Mouse (Mus musculus): ENCODE measurements around the gene Cdc14b. TPM values are rescaled to one million over a fixed set of nuclear protein-coding genes. Genes with fewer than 3 reads are reported as not detected.

Gene Cdc14b
- 10.8 and 11.3 TPM in 2 replicates for polyA plus RNA-seq (2015; fragmentation: Nextera tagmentation; extraction: Ambion mirVana)

DNA sequence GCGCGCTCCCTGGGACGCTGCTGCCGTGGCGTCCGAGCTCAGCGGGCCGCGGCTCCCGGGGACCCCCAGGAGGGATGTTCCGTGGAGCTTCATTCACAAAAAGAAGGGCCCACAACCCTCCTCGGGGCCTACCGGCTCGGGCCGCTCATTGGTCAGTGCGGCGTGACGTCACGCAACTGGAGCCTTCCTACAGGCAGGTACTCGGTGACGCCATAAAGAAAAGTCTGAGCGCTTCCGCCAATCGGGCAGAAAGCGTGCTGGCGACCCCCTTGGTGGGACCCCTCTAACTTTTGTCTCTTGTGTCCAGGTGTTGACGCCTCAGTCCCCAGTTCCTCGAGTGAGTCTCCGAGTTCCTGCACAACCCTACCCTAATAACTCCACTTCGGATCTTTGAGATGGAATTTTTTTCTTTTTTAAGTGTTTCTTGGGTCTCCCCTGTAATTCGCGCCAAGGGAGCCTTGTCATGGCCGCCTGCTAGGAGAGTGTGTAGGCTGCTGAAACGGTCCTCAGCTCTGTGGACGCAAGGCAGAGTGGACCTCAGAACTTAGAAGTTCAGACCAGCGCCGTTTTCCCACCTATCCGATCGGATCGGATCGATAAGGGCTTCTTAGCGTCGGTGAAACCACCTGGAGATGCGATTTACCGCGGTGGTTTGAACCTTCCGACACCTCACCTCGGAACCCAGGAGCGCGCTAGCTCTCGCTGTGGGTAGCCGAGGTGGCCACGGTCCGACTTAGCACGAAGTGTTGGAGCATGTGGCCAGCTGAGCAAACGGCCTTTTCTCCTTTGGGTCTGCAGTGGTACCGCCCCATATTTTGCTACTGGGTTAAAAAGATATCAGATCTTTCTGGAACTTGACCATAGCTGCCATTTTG is at the start of gene Cdc14b:
Gene Cdc14b (minus strand): TSS at position 412 of the 875 bp plus-strand sequence.
- DNase-seq (ENCODE audit: low spot score): peak; percentile 83

DNA sequence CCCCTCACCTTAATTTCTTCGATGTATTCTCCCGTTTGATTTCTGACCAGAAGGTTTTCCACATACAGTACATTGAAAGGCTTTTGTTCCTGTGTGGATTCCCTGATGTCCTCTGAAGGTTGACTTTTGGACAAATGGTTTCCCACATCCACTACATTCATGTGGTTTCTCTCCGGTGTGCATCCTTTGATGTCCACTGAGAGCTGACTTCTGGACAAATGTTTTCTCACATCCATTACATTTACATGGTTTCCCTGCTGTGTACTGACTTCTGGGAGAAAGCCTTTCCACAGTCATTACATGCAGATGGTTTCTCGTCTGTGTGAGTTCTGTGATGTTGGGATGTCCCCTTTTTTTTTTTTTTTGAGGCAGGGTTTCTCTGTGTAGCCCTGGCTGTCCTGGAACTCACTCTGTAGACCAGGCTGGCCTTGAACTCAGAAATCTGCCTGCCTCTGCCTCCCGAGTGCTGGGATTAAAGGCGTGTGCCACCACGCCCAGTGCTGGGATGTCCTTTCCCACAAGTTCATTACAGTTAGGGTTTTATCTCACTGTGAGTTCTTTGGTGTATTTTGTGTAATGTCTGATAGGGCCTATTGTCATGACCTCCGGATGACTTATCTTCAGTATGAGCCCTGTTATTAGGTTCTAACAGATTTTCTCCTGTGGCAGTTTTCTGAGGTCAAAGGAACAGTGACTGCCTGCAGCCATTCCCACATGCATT is 47.6 kb upstream of the Cdc14b start:
- DNase-seq (ENCODE audit: low spot score): no peak

GRCm38 (mm10) chr13:64320334-64320733 is 45.2 kb upstream of the Cdc14b start:
- DNase-seq (ENCODE audit: low spot score): no peak

GRCm38 (mm10) chr13:64319782-64320181 is 44.7 kb upstream of the Cdc14b start:
- no peak for DNase-seq (ENCODE audit: low spot score)

- no peak for DNase-seq (ENCODE audit: low spot score)
Measured at GRCm38 (mm10) chr13:64318355-64318754, 43.3 kb upstream of the Cdc14b start.

GRCm38 (mm10) chr13:64315483-64316050 is 40.5 kb upstream of the Cdc14b start:
- peak; percentile 82 for DNase-seq (ENCODE audit: low spot score)

GRCm38 (mm10) chr13:64314041-64314440 is 39.0 kb upstream of the Cdc14b start:
- no peak for DNase-seq (ENCODE audit: low spot score)

GRCm38 (mm10) chr13:64312916-64313289 is 37.8 kb upstream of the Cdc14b start:
- no peak for DNase-seq (ENCODE audit: low spot score)

GRCm38 (mm10) chr13:64312024-64312915 is 37.2 kb upstream of the Cdc14b start, which contains the start of gene Aaed1:
Gene Aaed1, minus strand, starts transcription at chr13:64312710.
- DNase-seq (ENCODE audit: low spot score): peak; percentile 87

DNA sequence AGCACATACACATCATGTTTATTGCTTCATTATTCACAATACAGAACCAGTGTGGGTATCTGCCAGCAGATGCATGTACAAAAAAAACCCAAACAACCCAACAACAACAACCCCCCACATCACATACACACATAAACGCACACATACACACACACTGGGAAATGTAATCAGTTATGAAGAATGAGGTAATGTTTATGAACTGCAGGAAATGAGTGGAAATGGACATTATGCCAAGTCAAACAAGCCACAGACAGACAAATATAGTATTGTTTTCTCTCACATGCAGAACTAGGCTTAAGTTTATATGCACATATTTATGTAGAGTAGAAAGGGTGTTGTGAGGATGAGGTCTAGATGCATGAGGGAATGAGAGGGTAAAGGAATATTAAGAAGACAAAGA is 36.2 kb upstream of the Cdc14b start:
- no peak for DNase-seq (ENCODE audit: low spot score)

GRCm38 (mm10) chr13:64310585-64310984 is 35.5 kb upstream of the Cdc14b start:
- DNase-seq (ENCODE audit: low spot score): no peak

GRCm38 (mm10) chr13:64309842-64310241 is 34.8 kb upstream of the Cdc14b start:
- DNase-seq (ENCODE audit: low spot score): no peak

- DNase-seq (ENCODE audit: low spot score): peak; percentile 28
Measured at GRCm38 (mm10) chr13:64309036-64309435, 33.9 kb upstream of the Cdc14b start.

DNA sequence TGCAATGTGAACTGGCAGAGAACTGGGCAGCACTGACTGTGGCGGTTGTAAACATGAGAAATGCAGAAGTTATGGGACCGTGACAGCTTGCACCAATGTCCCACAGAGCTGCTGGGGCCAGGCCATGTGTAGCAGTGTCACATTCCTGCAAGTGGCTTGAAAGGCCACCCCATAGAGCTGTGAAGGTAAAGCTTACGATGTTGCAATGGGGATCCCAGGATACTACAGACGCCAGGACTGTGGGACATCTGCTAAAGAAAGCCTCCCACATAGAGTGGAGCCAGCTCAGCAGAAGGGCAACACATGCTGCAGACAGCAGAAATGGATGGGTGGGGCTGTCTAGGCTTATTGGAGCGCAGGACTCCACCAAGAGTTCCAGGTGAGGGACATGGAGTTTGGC is 32.4 kb upstream of the Cdc14b start:
- DNase-seq (ENCODE audit: low spot score): no peak

- DNase-seq (ENCODE audit: low spot score): peak; percentile 53
Measured at GRCm38 (mm10) chr13:64306078-64306477, 31.0 kb upstream of the Cdc14b start.

DNA sequence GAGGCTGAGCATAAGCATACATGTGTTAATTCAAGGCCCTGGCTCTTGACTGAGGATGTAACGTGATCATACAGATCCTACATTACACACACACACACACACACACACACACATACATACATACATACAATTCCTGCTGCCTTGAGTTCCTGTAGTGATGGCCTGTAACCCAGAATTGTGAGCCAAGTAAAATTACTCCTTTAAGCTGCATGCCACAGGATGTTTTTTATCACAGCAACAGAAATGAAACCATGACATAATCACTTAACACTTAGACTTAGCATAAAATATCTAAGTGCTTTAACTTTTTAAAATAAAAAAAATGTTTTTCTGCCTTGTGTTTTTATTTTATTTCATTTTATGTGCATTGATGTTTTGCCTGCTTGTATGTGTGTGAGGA is 24.0 kb upstream of the Cdc14b start:
- no peak for DNase-seq (ENCODE audit: low spot score)

GRCm38 (mm10) chr13:64286791-64287190 is 11.7 kb upstream of the Cdc14b start:
- no peak for DNase-seq (ENCODE audit: low spot score)

DNA sequence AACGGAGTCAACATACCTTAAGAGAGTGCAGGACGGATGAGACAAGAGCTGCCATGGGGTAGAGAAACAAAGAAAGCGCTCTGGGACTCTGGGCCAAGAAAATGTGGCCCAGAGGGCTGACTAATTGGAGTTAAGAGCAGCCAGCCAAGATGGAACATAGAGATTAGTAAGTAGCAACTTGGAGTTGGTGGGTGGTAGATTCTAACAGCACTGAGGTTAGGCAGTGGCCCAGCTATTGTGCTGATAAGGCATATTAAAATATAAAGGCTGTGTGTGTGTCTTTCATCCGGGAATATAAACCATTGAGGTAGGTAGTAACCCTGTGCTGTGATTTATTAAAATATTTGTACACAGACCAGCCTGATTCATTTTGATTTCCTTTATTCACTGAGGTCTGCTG is 11.2 kb upstream of the Cdc14b start:
- DNase-seq (ENCODE audit: low spot score): no peak

- DNase-seq (ENCODE audit: low spot score): no peak
Measured at GRCm38 (mm10) chr13:64284676-64285075, 9.6 kb upstream of the Cdc14b start.

- no peak for DNase-seq (ENCODE audit: low spot score)
Measured at GRCm38 (mm10) chr13:64280940-64281339, 5.8 kb upstream of the Cdc14b start.

GRCm38 (mm10) chr13:64275754-64276127 is 651 bp upstream of the Cdc14b start:
- DNase-seq (ENCODE audit: low spot score): no peak
